In genomic region chr15:81919062-81919461, GRCm38 (mm10) we compare ENCODE assay signal across 23 mouse cellular contexts. TPM values are rescaled to one million over a fixed set of nuclear protein-coding genes. Genes with fewer than 3 reads are reported as not detected.
DNase-seq lines count a peak whose midpoint lies in the region; ATAC-seq lines count a peak whose summit lies in the region.
"Had no signal": no experiment of that assay in that cellular context is flagged by ENCODE, and none has a peak within 500 bp of the region (broad histone marks: within the 10 kb centered on the region; RNA-seq: fewer than 3 reads in every experiment).

No protein-coding gene starts in this region.

- H3K9ac ChIP-seq in limb, embryonic 13.5 days, result peak overlapping the region; percentile 8; the same call in 1 of the 2 replicates
- H3K9ac ChIP-seq: heart, embryonic 12.5 days; hindbrain, embryonic 15.5 days; liver, embryonic 12.5 days; lung, embryonic 14.5 days; midbrain, embryonic 15.5 days had no signal

- no peaks in the 10 kb centered on the region for H3K4me1 ChIP-seq in limb, embryonic 13.5 days
- 0 out of 2 replicates have a peak, but pooled peaks cover 3% of the 10 kb centered on the region for H3K4me1 ChIP-seq in limb, embryonic 10.5 days
- H3K4me1 ChIP-seq: heart, embryonic 12.5 days had no signal

- H3K27me3 ChIP-seq in limb, embryonic 13.5 days, result no peaks in the 10 kb centered on the region
- no peaks in the 10 kb centered on the region for H3K27me3 ChIP-seq in limb, embryonic 10.5 days (ENCODE audit: low read depth, poor library complexity, severe bottlenecking)
- H3K27me3 ChIP-seq: heart, embryonic 12.5 days; hindbrain, embryonic 15.5 days; liver, embryonic 12.5 days; midbrain, embryonic 15.5 days had no signal

- H3K27ac ChIP-seq in limb, embryonic 13.5 days, result no peak overlapping the region
- H3K27ac ChIP-seq in limb, embryonic 10.5 days, result no peak overlapping the region
- H3K27ac ChIP-seq: hindbrain, embryonic 15.5 days; liver, embryonic 12.5 days; midbrain, embryonic 15.5 days had no signal

- H3K4me2 ChIP-seq in limb, embryonic 13.5 days (replicated peaks), result no peak overlapping the region
- H3K4me2 ChIP-seq: heart, embryonic 12.5 days; hindbrain, embryonic 15.5 days; liver, embryonic 12.5 days; lung, embryonic 14.5 days; midbrain, embryonic 15.5 days had no signal

- peaks cover 59% of the 10 kb centered on the region for H3K36me3 ChIP-seq in limb, embryonic 13.5 days
- H3K36me3 ChIP-seq in limb, embryonic 10.5 days, result peaks cover 79% of the 10 kb centered on the region

- H3K4me3 ChIP-seq in limb, embryonic 13.5 days, result no peak overlapping the region
- H3K4me3 ChIP-seq in limb, embryonic 10.5 days, result no peak overlapping the region
- H3K4me3 ChIP-seq: heart, embryonic 12.5 days; hindbrain, embryonic 15.5 days; left cerebral cortex, adult 2 months; liver, embryonic 12.5 days; midbrain, embryonic 15.5 days; myocyte had no signal

- 82% methylated on average over 5 of the region's 5 CpGs for WGBS in limb, embryonic 13.5 days
- WGBS in limb, embryonic 10.5 days, result 83% methylated on average over 5 of the region's 5 CpGs

- DNase-seq in cerebellum, adult 11-12 months, result peak; percentile 57
- no peak for DNase-seq in cerebellum, postnatal 4 days (ENCODE audit: low spot score in 2 of 2)
- peak; percentile 66 for DNase-seq in kidney, adult 11 months
- no peak for DNase-seq in kidney, postnatal 14 days
- DNase-seq in limb, embryonic 10.5 days (ENCODE audit: low spot score), result no peak
- DNase-seq: embryo, embryonic 11 days; gastrocnemius, postnatal 36 days; layer of hippocampus, adult 9-11 months; left cerebral cortex, postnatal 4 days; lung, embryonic 14.5 days; lung, postnatal 36 days; thymus, postnatal 36 days had no signal

- ATAC-seq in limb, embryonic 13.5 days (ENCODE audit: low FRiP score, low read depth), result no peak
- ATAC-seq in activated CD4-positive, CD25-positive, alpha-beta regulatory T cell, adult 4 months, result no peak
- ATAC-seq: forebrain, embryonic 16.5 days; intestine, embryonic 16.5 days; liver, embryonic 12.5 days; midbrain, embryonic 15.5 days had no signal

- H3K9me3 ChIP-seq in limb, embryonic 13.5 days, result no peaks in the 10 kb centered on the region
- H3K9me3 ChIP-seq in limb, embryonic 10.5 days (replicated peaks), result no peaks in the 10 kb centered on the region
- H3K9me3 ChIP-seq: G1E; heart, embryonic 12.5 days; hindbrain, embryonic 15.5 days; liver, embryonic 12.5 days; midbrain, embryonic 15.5 days had no signal

RNA-seq across cellular contexts. Expression of gene Polr3h, which starts 7.0 kb away (rescaled TPM):
- 56.9 and 57.9 TPM in 2 replicates for polyA plus RNA-seq in limb, embryonic 13.5 days (2015; fragmentation: Nextera tagmentation; extraction: Ambion mirVana)
- polyA plus RNA-seq in limb, embryonic 10.5 days (2016; fragmentation: Nextera tagmentation; extraction: Ambion mirVana), result 75.5 and 86.6 TPM in 2 replicates
- 10 to 100 TPM; 21.1 to 31.2 TPM for polyA plus RNA-seq in activated CD4-positive, CD25-positive, alpha-beta regulatory T cell, adult 4 months (2017; shearing (Covaris generic))

RNA-seq across cellular contexts. Expression of gene Csdc2, which starts 17.5 kb away (rescaled TPM):
- polyA plus RNA-seq in limb, embryonic 13.5 days (2015; fragmentation: Nextera tagmentation; extraction: Ambion mirVana), result 13.4 and 15.0 TPM in 2 replicates
- polyA plus RNA-seq in limb, embryonic 10.5 days (2016; fragmentation: Nextera tagmentation; extraction: Ambion mirVana), result 3.7 and 5.7 TPM in 2 replicates
- not detected for polyA plus RNA-seq in activated CD4-positive, CD25-positive, alpha-beta regulatory T cell, adult 4 months (2017; shearing (Covaris generic))
- polyA plus RNA-seq: G1E had no signal

RNA-seq across cellular contexts. Expression of gene Pmm1, which starts 41.7 kb away (rescaled TPM):
- 26.3 and 26.8 TPM in 2 replicates for polyA plus RNA-seq in limb, embryonic 13.5 days (2015; fragmentation: Nextera tagmentation; extraction: Ambion mirVana)
- 18.1 and 21.1 TPM in 2 replicates for polyA plus RNA-seq in limb, embryonic 10.5 days (2016; fragmentation: Nextera tagmentation; extraction: Ambion mirVana)
- polyA plus RNA-seq in activated CD4-positive, CD25-positive, alpha-beta regulatory T cell, adult 4 months (2017; shearing (Covaris generic)), result 10 to 100 TPM; 22.5 to 24.6 TPM

RNA-seq across cellular contexts. Expression of gene Aco2, which starts 47.0 kb away (rescaled TPM):
- 142 and 156 TPM in 2 replicates for polyA plus RNA-seq in limb, embryonic 13.5 days (2015; fragmentation: Nextera tagmentation; extraction: Ambion mirVana)
- polyA plus RNA-seq in limb, embryonic 10.5 days (2016; fragmentation: Nextera tagmentation; extraction: Ambion mirVana), result 170 and 172 TPM in 2 replicates
- 100 to 1,000 TPM in 1 of 2 experiments, 10 to 100 TPM in 1; 84.4 to 105 TPM for polyA plus RNA-seq in activated CD4-positive, CD25-positive, alpha-beta regulatory T cell, adult 4 months (2017; shearing (Covaris generic))

RNA-seq across cellular contexts. Expression of gene Phf5a, which starts 47.4 kb away (rescaled TPM):
- polyA plus RNA-seq in limb, embryonic 13.5 days (2015; fragmentation: Nextera tagmentation; extraction: Ambion mirVana), result 151 and 158 TPM in 2 replicates
- polyA plus RNA-seq in limb, embryonic 10.5 days (2016; fragmentation: Nextera tagmentation; extraction: Ambion mirVana), result 256 and 300 TPM in 2 replicates
- polyA plus RNA-seq in activated CD4-positive, CD25-positive, alpha-beta regulatory T cell, adult 4 months (2017; shearing (Covaris generic)), result 100 to 1,000 TPM in 1 of 2 experiments, 10 to 100 TPM in 1; 91.8 to 102 TPM

Comparison
In these comparisons a context has a peak if more than half of its experiments do, and no peak if none do; other contexts are left out.
1. DNase-seq: peak in cerebellum, adult 11-12 months (single experiment) and kidney, adult 11 months (single experiment); none in cerebellum, postnatal 4 days (0 of 2), kidney, postnatal 14 days (single experiment) and limb, embryonic 10.5 days (single experiment).